Mouse (Mus musculus) MEL (cell line): ENCODE measurements at regions not wholly inside any gene's neighbourhood (a gene's known extent, or its start where the extent isn't known, plus 50 kb on each side); places are given as distances from the start of the nearest gene placed in this dataset.

Experiments used
- CTCF ChIP-seq, 3 experiments: IDR thresholded peaks in 2 of 3; conservative IDR thresholded peaks in 1 of 3; 2 replicates each; pipeline ENCODE4 v1.5.1; 2011 to 2012; ENCODE audit warnings: low read length in 3 of 3, low read depth in 2 of 3, mild to moderate bottlenecking in 2 of 3, improper control_type of control experiment in 1 of 3, inconsistent platforms in 1 of 3, mixed read lengths in 1 of 3, moderate library complexity in 1 of 3; ENCODE audit not compliant: control insufficient read depth in 1 of 3, insufficient read depth in 1 of 3, poor library complexity in 1 of 3, severe bottlenecking in 1 of 3
- RCOR1 ChIP-seq: IDR thresholded peaks from 2 replicates; pipeline ENCODE4 v1.6.1; 2012; ENCODE audit warnings: low read depth, mild to moderate bottlenecking, inconsistent platforms, low read length, improper control_type of control experiment

DNA sequence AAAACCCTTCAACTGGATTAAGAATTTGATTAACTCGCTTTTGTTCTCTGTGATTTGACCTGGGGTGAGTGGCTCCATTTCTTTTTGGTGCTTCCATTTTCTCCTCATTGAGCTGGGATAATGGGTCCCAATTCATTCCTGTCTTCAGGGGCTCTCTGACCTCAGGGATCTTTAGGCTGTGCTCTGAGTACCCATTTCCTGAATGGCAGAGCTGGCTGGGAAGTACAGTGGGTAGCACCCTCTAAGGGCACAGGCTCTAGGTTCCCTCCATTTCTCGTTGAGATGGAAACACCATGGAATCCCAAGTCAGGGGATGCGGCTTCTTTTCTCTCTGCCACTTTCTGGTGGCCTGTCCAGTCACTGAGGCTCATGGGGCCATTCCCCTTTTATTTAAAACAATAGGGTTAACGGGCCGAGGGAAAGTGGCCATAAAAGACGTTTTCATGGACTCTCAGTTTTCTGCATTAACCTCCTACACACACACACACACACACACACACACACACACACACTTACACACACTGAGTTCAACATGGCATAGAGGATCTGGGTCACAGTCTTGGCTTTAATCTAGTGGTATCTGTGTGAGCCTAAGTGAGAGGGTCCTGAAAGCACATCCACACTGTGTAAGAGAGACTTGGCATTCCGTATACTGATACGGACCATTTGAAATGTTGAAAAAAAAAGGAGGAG, 98.3 kb upstream of the Ccnd2 start:
- no peak for TF ChIP-seq CTCF (IDR thresholded peaks at IDR 0.05 in 2 of 3, conservative IDR thresholded peaks at IDR 0.05 in 1 of 3; ENCODE audit: control insufficient read depth in 1 of 3, insufficient read depth in 1 of 3, low read depth in 2 of 3, low read length in 3 of 3, poor library complexity in 1 of 3, severe bottlenecking in 1 of 3)
- no peak for TF ChIP-seq RCOR1
